9 mouse cellular contexts compared by ENCODE assay signal in the genomic region with DNA sequence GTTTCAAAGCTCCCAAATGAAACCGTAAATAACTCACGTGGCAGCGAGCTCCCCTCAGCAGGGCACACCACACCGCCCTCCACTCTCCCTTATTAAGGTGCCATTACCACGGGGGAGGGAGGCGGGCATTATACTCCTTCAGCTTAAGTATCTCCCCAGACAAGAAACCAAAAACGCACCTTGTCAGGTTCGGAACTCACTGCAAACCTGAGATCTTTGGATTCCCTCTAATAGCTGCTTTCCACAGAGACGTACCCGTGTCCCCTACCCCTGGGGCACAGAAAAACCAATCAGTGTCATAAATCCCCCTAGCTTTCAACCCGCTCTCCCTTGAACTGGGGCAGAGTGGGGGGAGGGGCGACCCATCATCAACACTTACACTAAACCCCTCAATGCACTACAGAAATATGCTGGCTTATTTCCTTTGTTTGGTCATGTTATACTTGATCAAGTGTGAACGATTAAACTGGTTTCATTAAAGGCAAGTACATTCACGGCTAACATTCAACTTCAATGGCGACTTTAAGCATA. TPM values are rescaled to one million over a fixed set of nuclear protein-coding genes. Genes with fewer than 3 reads are reported as not detected.
DNase-seq lines count a peak whose midpoint lies in the region; ATAC-seq and TF ChIP-seq lines count a peak whose summit lies in the region.
"Had no signal": no experiment of that assay in that cellular context is flagged by ENCODE, and none has a peak within 500 bp of the region (broad histone marks: within the 10 kb centered on the region; RNA-seq: fewer than 3 reads in every experiment).

No protein-coding gene starts in this region.

- WGBS in lung, embryonic 14.5 days = 10% methylated on average over 15 of the region's 15 CpGs
- 1% methylated on average over 15 of the region's 15 CpGs for WGBS in forebrain, embryonic 12.5 days
- WGBS in liver, embryonic 12.5 days (ENCODE audit: insufficient replicate concordance) = 37% methylated on average over 15 of the region's 15 CpGs
- 34% methylated on average over 15 of the region's 15 CpGs for WGBS in stomach, postnatal 0 days

- no peak for TF ChIP-seq CTCF in lung, embryonic 14.5 days (IDR thresholded peaks at IDR 0.05; ENCODE audit: low read depth)
- no peak for TF ChIP-seq CTCF in stomach, postnatal 0 days (IDR thresholded peaks at IDR 0.05; ENCODE audit: low read depth)

- no peaks in the 10 kb centered on the region for H3K9me3 ChIP-seq in lung, embryonic 14.5 days (ENCODE audit: low read depth, low read length)
- no peaks in the 10 kb centered on the region for H3K9me3 ChIP-seq in forebrain, embryonic 12.5 days
- H3K9me3 ChIP-seq in liver, embryonic 12.5 days (replicated peaks) = no peaks in the 10 kb centered on the region
- H3K9me3 ChIP-seq in stomach, postnatal 0 days (ENCODE audit: control insufficient read depth, low read length) = no peaks in the 10 kb centered on the region

- peak overlapping the region; percentile 96 for H3K4me2 ChIP-seq in lung, embryonic 14.5 days
- peak overlapping the region; percentile 97 for H3K4me2 ChIP-seq in forebrain, embryonic 12.5 days
- H3K4me2 ChIP-seq in liver, embryonic 12.5 days = peak overlapping the region; percentile 40
- H3K4me2 ChIP-seq in stomach, postnatal 0 days (replicated peaks; ENCODE audit: low read depth) = peak overlapping the region; percentile 87

- peak overlapping the region; percentile 40 for H3K9ac ChIP-seq in lung, embryonic 14.5 days
- peak overlapping the region; percentile 21 for H3K9ac ChIP-seq in forebrain, embryonic 12.5 days
- H3K9ac ChIP-seq in liver, embryonic 12.5 days = no peak overlapping the region
- H3K9ac ChIP-seq in stomach, postnatal 0 days (ENCODE audit: low read length) = peak overlapping the region; percentile 36; the same call in 1 of the 2 replicates

- H3K27me3 ChIP-seq in lung, embryonic 14.5 days (ENCODE audit: insufficient read depth, low read length) = no peaks in the 10 kb centered on the region
- peaks cover 4% of the 10 kb centered on the region for H3K27me3 ChIP-seq in forebrain, embryonic 12.5 days
- H3K27me3 ChIP-seq in liver, embryonic 12.5 days (replicated peaks) = peaks cover 33% of the 10 kb centered on the region
- no peaks in the 10 kb centered on the region for H3K27me3 ChIP-seq in stomach, postnatal 0 days (ENCODE audit: control insufficient read depth, insufficient read depth, low read length)

- no peak for TF ChIP-seq EP300 in stomach, postnatal 0 days (optimal IDR thresholded peaks at IDR 0.05)

- 0 out of 2 replicates have a peak overlapping the region, but pooled peaks have one; percentile 38 for H3K27ac ChIP-seq in lung, embryonic 14.5 days (ENCODE audit: low read depth)
- 0 out of 2 replicates have a peak overlapping the region, but pooled peaks have one; percentile 38 for H3K27ac ChIP-seq in forebrain, embryonic 12.5 days
- no peak overlapping the region for H3K27ac ChIP-seq in liver, embryonic 12.5 days
- peak overlapping the region; percentile 14 for H3K27ac ChIP-seq in stomach, postnatal 0 days (replicated peaks)

- no peaks in the 10 kb centered on the region for H3K36me3 ChIP-seq in lung, embryonic 14.5 days (ENCODE audit: insufficient read depth)
- no peaks in the 10 kb centered on the region for H3K36me3 ChIP-seq in forebrain, embryonic 12.5 days (replicated peaks)
- H3K36me3 ChIP-seq in liver, embryonic 12.5 days = no peaks in the 10 kb centered on the region
- no peaks in the 10 kb centered on the region for H3K36me3 ChIP-seq in stomach, postnatal 0 days (ENCODE audit: control insufficient read depth, insufficient read depth, low read length)

- ATAC-seq in lung, embryonic 14.5 days (ENCODE audit: insufficient read depth) = no peak
- no peak for ATAC-seq in forebrain, embryonic 12.5 days (ENCODE audit: low FRiP score)
- no peak for ATAC-seq in liver, embryonic 12.5 days
- ATAC-seq in stomach, postnatal 0 days (ENCODE audit: low FRiP score, low TSS enrichment) = no peak

- peaks cover 32% of the 10 kb centered on the region for H3K4me1 ChIP-seq in lung, embryonic 14.5 days (ENCODE audit: insufficient read depth)
- peaks cover 69% of the 10 kb centered on the region for H3K4me1 ChIP-seq in forebrain, embryonic 12.5 days
- peaks cover 65% of the 10 kb centered on the region for H3K4me1 ChIP-seq in liver, embryonic 12.5 days
- peaks cover 10% of the 10 kb centered on the region for H3K4me1 ChIP-seq in stomach, postnatal 0 days (replicated peaks; ENCODE audit: control insufficient read depth, insufficient read depth)

- peak; percentile 30 for DNase-seq in lung, embryonic 14.5 days
- no peak for DNase-seq in lung, postnatal 14 days
- DNase-seq in stomach, postnatal 0 days (ENCODE audit: low spot score) = no peak
- DNase-seq in adrenal gland, postnatal 25 days = no peak
- no peak for DNase-seq in left cerebral cortex, adult 9 months (ENCODE audit: low spot score in 2 of 2)
- DNase-seq in lung, postnatal 25 days (ENCODE audit: low spot score) = no peak
- DNase-seq: adrenal gland, postnatal 10 days had no signal

- peak overlapping the region; percentile 94 for H3K4me3 ChIP-seq in lung, embryonic 14.5 days (ENCODE audit: low read depth, low read length)
- peak overlapping the region; percentile 97 for H3K4me3 ChIP-seq in forebrain, embryonic 12.5 days (replicated peaks)
- H3K4me3 ChIP-seq in liver, embryonic 12.5 days = no peak overlapping the region
- peak overlapping the region; percentile 28 for H3K4me3 ChIP-seq in stomach, postnatal 0 days (ENCODE audit: low read depth, low read length)

RNA-seq across cellular contexts. Expression of a gene that starts 2.9 kb away (rescaled TPM):
- polyA plus RNA-seq in lung, embryonic 14.5 days (2014; fragmentation: Nextera tagmentation; extraction: Ambion mirVana) = 174 and 179 TPM in 2 replicates
- 78.4 and 89.6 TPM in 2 replicates for polyA plus RNA-seq in forebrain, embryonic 12.5 days (2016; fragmentation: Nextera tagmentation; extraction: Ambion mirVana)
- polyA plus RNA-seq in liver, embryonic 12.5 days (2016; fragmentation: Nextera tagmentation; extraction: Ambion mirVana) = 17.8 and 18.5 TPM in 2 replicates
- polyA plus RNA-seq in stomach, postnatal 0 days (2015; fragmentation: Nextera tagmentation; extraction: Ambion mirVana) = 60.8 and 67.1 TPM in 2 replicates
- total RNA-seq in adrenal gland, postnatal 25 days (2021) = 181 and 186 TPM in 2 replicates

RNA-seq across cellular contexts. Expression of a gene that starts 3.9 kb away (rescaled TPM):
- 124 and 128 TPM in 2 replicates for polyA plus RNA-seq in lung, embryonic 14.5 days (2014; fragmentation: Nextera tagmentation; extraction: Ambion mirVana)
- 133 and 141 TPM in 2 replicates for polyA plus RNA-seq in forebrain, embryonic 12.5 days (2016; fragmentation: Nextera tagmentation; extraction: Ambion mirVana)
- polyA plus RNA-seq in liver, embryonic 12.5 days (2016; fragmentation: Nextera tagmentation; extraction: Ambion mirVana) = 23.1 and 24.1 TPM in 2 replicates
- polyA plus RNA-seq in stomach, postnatal 0 days (2015; fragmentation: Nextera tagmentation; extraction: Ambion mirVana) = 48.6 and 55.6 TPM in 2 replicates
- 69.9 and 80.6 TPM in 2 replicates for total RNA-seq in adrenal gland, postnatal 25 days (2021)

Comparison
In these comparisons a context has a peak if more than half of its experiments do, and no peak if none do; other contexts are left out.
1. H3K4me2 ChIP-seq: peak in every context shown above with its lines; median percentile 97 in forebrain, embryonic 12.5 days; 96 in lung, embryonic 14.5 days; 87 in stomach, postnatal 0 days; 40 in liver, embryonic 12.5 days.